Mouse (Mus musculus): Measurements from ENCODE around the gene Cyb561a3.
A peak's percentile ranks its signal among the peaks of the same experiment; 100 is the strongest.
"Not testable (repeated sequence)": the region's sequence is repeated elsewhere in the genome, so short reads cannot be mapped to it uniquely, and the experiment has no call there.

The Cyb561a3 gene

DNA sequence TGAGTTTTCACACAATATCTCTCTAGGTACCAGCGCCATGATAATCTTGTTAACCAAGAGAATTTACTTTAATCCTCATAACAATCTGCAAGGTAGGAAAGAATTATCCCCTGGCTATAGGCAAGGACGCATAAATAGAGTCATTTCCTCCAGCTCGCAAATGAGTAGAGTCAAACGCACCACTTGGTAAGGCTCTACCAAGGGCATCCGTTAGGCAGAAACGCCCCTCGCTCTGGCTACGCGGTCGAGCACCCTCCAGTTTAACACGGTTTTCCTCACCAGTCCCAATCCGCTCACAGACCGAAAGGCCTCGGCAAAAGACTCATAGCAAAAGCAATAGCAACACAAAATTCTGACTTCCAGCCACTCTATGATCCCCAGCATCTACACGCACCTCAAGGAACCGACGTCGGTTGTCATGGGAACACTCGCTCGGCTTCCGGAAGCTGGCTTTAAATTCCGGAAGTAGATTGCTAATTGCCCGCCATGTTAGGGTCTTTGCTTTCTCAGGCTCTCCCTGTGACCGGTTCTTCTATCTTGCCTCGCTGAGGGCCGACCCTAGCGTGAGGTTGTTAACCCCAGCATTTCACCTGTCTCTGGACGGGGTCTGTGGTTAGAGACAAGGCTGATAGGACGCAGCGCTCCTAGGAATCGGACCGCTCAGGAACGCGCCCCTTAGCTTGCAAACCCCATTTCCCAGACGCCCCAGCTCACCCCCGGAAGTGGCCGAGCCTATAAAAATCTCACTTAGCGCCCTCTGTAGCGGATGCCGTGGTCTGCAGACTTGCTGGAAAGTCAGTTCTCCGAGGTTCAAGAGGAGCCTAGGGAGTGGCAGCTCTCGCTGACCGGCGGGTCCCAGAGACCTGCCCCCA, at the start of gene Cyb561a3, which contains the start of gene Tmem138:
TSS of gene Cyb561a3 (plus strand) at position 483 of the 872 bp plus-strand sequence.
TSS of gene Tmem138 (minus strand) at position 673 of the 872 bp plus-strand sequence.
- peak; percentile 96 for DNase-seq

DNA sequence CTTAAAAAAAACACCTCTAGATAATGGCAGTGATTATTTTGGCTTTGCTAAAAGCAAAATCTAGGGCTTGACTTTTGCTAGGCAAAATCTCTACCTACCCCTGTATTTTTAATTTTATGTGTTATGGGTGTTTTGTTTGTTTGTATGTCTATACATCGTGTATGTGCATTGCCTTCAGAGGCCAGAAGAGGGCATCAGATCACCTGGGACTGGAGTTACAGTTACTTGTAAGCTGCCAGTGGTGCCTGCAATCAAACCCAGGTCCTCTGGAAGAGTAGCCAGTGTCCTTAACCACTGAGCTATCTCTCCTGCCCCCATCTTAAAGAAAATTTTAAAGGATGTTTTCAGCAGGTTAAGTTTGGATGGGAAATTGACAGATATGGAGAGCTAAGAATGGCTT, 46.9 kb upstream of the Cyb561a3 start:
- no peak for DNase-seq

DNA sequence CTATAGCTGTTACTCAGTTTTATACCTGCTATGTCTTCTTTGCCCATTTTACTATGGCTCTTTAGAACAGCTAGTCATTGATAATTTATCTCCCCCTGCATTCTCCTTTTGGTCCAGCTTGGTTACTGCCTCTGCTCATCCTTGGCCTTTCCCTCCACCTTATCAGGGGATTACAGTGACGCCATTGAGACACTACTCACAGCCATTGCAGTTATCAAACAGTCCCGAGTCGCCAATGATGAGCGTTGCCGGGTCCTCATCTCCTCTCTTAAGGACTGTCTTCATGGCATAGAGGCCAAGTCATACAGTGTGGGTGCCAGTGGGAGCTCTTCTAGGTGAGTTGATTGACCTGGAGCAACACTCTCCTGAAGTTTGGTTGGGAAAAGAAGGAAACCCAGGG, 37.5 kb upstream of the Cyb561a3 start:
- no peak for DNase-seq

DNA sequence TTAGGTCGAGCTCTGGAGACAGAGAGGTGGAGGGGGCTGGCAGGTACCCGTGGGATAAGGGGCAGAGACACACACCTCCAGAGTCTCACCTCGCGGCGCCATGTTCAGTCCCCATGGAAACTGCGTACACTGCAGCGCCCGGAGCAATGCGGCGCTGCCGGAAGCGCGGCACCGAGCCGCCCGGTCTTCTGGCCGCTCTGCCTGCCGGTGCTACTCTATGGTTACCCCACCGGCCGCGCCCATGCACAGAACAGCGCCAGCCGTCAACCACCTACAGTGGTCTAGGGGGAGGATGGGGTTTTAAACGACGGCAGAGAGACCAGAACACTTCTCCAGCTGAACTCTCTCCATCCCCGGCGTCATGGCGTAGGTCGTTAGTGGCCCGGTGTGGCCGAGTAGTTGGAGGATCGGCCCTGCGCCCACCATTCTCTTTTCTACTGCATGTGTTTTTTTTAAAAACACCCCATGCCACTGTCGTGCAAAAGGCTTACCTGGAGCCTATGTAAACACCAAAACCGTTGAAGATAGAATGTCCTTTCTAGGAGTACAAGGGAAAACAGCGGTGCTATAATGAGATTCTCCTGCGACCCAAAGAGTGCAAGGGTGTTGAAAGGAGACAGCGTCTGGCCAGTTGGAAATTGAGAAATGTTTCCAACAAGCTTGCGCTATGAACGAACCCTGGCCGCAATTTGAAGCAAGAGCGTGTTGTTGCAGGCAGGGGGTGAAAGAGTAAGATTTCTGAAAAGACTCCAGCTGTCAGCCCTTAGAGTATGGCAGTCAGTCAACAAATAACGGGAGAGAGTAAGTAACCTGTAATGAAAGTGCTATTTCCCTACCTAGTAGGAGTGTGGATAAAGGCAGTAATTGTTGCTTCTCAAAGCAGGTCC, 21.1 kb upstream of the Cyb561a3 start, which contains the start of gene Tmem216:
TSS of gene Tmem216 (minus strand) at position 615 of the 887 bp plus-strand sequence.
- DNase-seq, result peak; percentile 91

DNA sequence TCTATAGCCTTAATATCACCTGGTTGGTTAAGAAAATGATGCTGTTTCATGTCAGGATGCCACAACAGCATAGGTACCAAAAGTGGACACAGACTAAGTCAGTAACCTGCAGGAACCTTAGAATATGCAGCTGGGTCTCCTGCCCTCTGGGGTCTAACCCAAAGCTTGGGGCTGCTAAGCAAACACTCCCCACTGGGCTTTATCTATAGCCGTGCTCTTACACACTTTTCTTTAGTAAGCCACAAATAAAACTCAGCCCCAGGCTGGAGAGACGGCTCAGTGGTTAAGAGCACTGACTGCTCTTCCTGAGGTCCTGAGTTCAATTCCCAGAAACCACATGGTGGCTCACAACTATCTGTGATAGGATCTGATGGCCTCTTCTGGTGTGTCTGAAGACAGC, 20.0 kb upstream of the Cyb561a3 start:
- no peak for DNase-seq

DNA sequence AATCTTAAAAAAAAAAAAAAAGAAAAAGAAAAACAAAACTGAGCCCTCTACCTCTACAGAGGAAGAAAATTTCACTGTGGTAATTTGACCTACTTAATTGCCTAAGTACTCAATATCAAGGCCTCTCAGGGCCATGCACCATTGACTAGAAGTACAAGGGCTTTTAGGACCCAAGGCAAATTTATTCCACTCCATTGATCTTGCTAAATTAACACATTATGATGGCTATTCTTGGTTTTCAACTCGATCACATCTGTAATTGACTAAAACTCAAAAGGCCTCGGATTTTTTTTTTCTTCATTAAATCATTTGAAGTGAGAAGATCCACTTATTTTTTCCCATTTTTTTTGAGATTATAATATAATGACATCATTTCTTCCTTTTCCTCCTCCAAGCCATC, 19.5 kb upstream of the Cyb561a3 start:
- no peak for DNase-seq

DNA sequence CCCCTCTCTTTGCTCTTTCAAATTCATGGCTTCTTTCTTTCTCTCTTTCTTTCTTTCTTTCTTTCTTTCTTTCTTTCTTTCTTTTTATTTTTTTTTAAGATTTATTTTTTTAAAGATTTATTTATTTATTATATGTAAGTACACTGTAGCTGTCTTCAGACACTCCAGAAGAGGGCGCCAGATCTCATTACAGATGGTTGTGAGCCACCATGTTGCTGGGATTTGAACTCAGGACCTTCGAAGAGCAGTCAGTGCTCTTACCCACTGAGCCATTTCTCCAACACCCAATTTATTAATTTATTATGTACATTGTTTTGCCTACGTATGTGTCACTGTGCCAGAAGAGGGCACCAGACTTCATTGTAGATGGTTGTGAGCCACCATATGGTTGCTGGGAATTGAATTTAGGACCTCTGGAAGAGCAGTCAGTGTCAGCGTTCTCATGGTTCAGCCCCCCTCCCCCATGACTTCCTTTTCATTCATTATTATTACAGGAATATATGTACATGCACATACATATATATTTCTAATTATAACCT, 19.1 kb upstream of the Cyb561a3 start:
- not testable (repeated sequence) for DNase-seq

DNA sequence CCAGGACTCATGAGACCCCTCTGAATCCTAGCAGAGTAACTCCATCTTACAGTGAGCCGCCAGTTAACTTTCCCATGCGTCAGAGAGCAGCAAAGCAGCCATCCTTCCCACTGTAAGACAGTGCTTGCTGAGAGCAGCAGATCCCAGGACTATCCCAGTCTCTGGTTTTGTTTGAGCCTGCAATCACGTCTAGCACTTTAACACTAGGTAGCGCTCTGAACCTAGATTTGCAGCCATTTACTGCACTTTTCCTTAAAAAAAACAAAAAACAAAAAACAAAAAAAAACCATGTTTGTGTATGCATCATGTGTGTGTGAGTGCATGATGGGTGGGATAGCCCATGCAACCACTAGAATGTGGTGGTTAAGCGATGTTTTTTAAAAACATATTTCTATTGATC, 16.9 kb upstream of the Cyb561a3 start:
- peak; percentile 10 for DNase-seq

DNA sequence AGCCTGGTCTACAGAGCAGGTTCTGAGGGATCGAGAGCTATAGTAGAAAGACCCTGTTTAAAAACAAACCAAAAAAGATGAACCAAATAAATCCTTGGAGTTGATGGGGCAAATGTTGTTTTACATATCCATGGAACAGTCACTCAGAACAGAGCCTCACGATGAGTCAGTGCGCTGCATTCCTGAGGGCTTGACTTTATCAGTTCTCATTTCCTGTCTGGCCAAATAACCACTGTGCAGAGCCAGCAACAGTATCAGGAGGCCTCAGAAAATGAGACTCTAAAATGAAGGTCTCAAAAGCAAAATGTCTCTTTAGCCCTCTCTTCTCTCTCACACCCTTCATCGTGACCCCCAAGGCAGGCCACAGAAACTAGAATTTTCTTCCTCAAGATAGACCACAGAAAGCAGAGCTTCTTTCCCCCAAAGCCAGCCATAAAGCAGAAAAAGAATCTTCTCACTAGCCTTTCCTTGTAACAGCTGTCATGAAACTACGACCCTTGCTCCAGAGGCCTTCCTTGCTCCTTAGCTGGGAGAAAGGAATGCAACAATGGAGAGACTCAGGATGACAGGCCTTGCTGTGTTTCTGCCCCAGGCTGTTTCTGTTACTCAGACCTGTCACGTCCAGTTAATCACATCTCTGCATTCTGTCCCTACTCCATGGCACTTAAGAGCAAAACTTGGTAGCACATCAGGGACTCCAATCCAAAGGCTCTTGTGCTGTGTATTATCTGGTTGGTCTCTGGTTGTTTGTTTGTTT, 15.2 kb upstream of the Cyb561a3 start:
- DNase-seq, result peak; percentile 42

DNA sequence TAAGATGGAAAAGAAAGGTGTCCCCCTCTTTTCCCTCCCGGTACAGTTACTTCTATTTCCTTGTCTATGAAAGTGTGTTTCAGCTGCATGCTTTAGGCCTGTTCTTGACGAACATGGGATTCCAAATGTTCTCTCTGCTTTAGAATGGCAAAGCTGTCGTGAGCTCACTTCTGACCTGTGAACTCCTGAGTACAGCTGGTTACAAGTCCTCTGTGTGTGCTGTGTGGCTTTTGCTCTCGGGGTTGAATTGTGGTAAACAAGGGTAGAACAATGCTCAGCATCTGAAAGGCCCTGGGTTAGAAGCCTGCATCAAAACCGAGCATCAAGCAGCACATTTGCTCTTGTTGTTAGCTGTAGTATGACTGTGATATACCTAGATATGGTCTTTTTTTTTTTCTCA, 14.6 kb upstream of the Cyb561a3 start:
- DNase-seq, result no peak

DNA sequence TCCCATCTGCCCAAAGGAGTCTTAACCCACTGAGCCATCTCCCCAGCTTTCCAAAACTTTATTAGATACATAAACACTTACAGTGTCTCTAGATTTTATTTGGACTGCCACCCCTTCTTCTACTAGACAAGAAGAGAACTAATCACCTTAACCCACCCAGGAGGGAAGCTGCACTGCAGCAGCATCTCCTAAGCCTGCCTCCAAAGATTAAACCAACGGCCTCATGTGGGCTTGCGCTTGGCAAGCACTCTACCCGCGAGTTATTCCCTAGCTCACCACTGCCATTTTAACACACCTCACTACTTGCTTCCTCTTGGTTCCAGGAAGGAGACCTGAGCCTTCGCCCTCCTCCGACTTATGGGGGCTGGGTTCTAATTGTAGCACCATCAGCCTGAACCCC, 12.7 kb upstream of the Cyb561a3 start:
- DNase-seq, result no peak

DNA sequence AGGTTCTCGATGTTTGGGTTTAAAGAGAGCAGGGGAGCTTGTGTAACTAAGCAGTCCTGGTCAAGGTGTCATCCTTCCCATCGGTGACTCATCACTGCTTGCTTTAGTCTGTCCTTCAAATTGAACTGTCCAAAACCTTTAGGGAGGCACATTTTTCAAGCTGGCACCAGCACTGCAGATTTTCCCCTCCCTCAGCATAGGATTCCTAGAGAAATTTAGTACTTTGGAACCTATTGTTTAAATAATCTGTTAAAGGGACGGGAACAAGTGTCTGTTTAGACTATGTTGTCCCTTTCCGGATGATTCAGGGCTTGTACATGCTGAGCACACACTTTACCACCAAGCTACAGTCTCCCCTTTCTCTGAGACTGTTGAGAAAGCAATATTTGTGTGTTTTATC, 11.8 kb upstream of the Cyb561a3 start:
- DNase-seq, result no peak

DNA sequence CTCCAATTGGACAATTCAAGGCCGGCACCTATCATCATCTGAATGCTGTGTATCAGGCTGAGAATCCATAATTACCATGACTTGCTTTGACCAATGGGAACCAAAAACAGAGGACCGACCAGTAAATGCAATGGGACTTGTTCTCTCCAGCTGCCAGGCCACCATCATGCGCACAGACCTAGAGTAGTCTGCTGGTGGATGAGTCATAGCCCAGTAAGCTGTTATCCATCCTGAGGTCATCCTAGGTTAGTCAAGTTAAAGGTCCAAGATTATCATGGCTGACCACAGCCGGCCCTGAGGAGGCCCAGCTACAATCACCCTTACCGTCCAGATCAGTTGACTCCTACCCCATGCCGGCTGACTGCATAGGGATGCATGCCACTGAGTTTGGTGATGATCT, 7.3 kb upstream of the Cyb561a3 start:
- peak; percentile 11 for DNase-seq

DNA sequence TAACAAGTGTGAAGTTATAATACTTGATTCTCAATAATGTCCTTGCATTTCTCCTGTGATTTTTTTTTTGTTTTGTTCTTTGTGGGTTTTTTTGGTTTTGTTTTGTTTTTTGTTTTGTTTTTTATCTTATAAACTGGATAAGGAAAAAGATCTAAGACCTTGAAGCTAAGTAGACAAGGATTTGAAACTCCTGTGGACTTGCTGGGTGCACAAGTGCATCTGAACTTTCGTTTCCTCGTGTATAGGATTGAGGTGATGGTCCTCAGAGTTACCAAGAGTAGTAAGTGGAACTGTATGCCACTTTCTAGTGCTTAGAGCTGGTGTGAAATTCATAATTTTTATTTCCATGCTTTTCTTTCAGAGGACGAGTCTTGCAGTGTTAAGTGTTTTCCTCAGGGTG, 3.1 kb downstream of the Cyb561a3 start:
- no peak for DNase-seq

DNA sequence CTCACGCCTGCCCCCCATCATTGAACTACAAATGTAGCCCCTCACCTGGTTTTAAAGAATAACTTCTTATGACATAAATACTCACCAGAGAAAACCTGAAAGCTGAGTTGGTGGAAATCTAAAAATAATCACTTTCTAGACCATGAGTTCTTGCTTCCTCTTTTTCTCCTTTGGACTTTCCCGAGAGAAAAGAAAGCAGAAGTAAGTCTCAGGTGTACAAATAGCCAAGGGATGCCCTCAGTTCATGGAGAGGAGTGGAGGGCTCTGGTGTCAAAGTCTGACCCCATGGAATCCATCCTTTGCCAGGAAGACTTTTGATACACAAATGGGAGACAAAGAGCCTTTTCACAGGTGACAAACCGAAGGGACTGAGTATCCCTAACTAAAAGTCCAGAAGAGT, 3.8 kb downstream of the Cyb561a3 start:
- no peak for DNase-seq

DNA sequence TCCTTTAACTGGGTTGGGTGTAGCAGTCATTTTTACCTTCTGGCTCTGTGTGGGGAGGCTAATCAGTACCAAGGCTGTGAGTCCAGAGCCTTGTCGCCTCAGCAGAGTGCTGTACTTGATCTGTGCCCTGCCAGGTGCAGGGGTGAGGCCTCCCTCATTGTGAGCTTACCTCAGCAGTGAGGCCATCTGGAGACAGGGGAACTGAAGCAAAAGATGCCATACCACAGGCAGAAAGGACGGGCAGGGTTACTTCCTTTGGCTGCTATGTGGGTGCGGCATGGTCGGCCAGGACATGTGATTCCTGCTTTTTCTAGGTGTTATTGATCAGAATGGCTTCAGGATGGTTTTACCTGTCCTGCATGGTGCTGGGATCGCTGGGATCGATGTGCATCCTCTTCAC, 5.0 kb downstream of the Cyb561a3 start:
- DNase-seq, result no peak

DNA sequence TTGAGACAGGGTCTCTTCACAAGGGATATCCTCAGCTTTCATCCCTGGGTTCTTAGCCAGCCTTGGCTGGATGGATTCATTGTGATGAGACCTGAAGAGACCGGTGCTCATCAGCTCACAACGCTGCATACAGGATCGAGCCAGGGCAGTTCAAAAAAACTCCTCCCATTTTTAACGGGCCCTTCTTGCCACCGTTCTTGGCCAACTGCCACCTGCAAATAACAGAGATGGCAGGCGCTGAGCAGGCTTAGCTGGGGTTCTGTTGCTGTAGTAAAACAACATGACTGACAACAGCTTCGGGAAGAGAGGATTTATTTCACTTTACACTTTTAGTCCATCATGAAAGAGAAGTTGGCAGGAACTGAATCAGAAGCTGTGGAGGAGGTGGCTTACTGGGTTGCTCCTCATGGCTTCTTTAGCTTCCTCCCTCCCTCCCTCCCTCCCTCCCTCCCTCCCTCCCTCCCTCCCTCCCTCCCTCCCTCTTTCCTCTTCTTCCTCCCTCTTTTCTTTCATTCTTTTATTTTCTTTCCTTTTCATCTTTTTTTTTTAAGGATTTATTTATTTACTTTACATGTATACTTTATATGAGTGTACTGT, 6.7 kb downstream of the Cyb561a3 start:
- no peak for DNase-seq

DNA sequence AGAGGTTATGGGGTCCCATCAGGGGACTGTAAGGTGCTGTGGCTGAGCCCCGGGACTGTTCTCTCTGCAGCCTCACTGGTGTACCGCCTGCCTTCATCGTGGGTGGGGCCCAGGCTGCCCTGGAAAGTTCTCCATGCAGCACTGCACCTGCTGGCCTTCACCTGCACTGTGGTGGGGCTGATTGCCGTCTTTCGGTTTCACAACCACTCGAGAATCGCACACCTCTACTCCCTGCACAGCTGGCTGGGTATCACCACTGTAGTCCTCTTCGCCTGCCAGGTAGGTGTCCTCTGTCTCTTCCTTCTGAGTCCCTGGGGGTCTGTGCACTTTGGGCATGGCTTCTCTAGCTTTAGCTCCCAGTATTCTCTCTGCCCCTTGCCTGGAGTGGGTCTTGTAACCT, 8.1 kb downstream of the Cyb561a3 start:
- DNase-seq, result no peak

DNA sequence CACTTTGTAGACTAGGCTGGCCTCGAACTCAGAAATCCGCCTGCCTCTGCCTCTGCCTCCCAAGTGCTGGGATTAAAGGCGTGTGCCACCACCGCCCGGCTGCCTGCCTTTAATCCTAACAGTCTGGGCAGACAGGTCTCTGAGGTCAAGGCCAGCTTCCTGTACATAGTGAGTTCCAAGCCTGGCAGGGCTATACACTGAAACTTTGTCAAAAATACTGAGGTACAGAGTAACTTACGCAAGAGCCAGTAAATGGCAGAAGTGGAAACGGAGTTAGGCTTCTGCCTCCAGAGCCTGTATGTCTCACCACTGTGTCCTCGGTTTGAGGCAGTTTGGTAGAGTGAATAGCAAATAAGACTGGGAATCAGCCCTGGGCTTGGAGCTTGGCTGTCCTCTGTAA, 10.3 kb downstream of the Cyb561a3 start:
- no peak for DNase-seq

DNA sequence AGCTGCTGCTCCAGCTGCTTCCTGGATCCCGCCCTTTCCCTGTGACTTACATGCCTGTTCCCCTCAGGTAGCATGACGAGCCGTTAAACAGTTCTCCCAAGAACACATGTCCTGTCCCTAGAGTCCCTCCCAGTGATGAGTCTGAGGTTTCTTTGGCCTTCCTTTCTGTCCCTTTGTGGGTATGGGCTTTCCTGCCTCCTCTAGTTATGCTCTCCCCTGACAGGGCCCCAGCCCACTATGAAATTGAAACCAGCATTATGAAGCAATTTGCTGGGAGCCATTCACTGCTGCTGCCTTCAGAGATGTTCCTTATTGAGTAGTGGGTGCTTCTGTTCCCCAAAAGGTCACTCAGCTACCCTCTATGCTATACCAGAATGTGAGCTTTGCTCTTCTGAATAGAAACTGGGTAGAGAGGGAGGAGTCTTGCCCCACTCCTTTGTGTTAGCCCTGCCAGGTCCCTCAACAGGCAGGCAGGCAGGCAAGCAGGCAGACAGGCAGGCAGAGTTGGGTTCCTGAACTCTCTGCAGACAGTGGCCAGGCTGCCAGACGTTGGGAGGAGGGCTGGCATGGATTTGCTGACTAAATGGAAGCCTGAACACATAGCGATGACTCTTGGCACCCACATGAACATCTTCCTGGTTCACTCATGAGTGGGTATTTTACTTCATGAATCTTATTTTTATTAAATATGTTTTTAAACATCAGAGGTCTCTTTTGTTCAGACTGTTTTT, 12.3 kb downstream of the Cyb561a3 start:
- no peak for DNase-seq

DNA sequence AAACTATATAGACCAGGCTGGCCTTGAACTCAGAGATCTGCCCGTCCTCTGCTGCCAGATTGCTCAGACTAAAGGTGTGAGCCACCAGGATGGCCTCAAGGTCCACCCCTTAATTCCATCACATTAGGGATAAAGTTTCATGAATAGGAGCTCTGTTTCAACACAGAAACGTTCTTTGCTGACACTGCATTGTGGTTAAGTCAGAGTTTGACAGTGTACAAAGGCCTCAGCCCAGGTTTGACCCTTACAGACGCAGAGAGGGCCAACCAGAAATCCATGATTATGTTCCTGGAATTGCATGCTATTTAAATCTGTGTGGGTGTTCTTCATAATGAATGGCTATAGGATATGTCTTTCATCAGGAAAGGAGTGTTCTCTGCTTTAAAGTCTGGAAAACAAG, 13.3 kb downstream of the Cyb561a3 start:
- DNase-seq, result no peak

Measured in lung, postnatal 36 days (tissue).